Mouse (Mus musculus) cerebellum, postnatal 4 days (tissue): Measurements from ENCODE around the gene Cic.
A peak's percentile ranks its signal among the peaks of the same experiment; 100 is the strongest.
"Not testable (repeated sequence)": the region's sequence is repeated elsewhere in the genome, so short reads cannot be mapped to it uniquely, and the experiment has no call there.

Experiments
- DNase-seq, 2 experiments: peaks; one replicate each; pipeline ENCODE4 v3.0.0; 2022; ENCODE audit warnings: low spot score in 2 of 2, mixed read lengths in 1 of 2

Gene Cic

DNA sequence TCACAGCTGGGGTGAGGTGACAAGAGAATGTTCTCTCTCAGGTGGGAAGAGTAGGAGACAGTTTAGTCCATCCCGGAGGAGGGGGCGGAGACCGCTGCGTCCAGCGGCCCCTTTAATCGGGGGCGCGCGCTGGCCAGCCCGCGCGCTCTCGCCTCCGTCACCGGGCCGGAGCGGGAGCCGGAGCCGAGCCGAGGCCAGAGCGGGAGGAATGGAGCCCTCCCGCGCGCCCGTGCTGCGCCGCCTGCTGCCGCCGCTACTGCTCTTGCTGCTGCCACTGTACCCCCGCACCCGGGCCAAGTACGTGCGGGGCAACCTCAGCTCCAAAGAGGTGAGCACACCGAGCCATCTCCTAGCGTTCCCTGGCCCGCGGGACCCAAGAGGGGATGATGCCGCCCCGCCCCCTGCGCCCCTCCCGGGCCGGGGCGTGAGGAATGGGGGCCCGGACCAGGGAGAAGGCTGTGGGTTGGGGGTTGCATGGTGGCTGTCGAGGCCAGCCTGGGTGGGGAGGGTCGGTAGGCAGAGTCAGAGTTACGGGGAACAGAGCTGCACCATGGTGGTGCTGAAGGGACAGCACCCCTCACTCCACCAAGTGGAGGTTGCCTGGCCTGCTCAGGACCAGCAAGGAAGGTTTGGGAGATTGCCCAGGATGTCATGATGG, 38.6 kb downstream of the Cic start, which contains the start of gene Tmem145:
Gene Tmem145, plus strand, starts transcription at position 151 of the 658 bp plus-strand sequence.
- DNase-seq = peak in 1 of 2 experiments; percentile 74

DNA sequence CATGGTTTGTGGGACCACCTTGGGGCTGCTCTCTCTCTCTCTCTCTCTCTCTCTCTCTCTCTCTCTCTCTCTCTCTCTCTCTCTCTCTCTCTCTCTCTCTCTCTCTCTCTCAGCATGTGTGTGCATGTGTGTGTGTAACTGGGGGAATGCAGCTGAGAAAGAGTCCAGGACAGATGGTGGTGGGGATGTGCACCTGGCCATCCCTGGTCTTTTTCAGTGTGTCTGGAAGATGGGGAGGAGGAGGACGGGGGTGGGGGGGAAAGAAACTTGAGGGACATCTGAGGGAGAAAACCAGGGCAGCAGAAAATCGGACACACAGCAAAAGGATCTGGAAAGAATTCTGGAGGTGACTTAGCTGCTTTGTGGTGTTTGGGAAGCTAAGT, 39.1 kb downstream of the Cic start:
- no peak for DNase-seq

GRCm38 (mm10) chr7:25308702-25309318, 41.3 kb downstream of the Cic start:
- DNase-seq = no peak

DNA sequence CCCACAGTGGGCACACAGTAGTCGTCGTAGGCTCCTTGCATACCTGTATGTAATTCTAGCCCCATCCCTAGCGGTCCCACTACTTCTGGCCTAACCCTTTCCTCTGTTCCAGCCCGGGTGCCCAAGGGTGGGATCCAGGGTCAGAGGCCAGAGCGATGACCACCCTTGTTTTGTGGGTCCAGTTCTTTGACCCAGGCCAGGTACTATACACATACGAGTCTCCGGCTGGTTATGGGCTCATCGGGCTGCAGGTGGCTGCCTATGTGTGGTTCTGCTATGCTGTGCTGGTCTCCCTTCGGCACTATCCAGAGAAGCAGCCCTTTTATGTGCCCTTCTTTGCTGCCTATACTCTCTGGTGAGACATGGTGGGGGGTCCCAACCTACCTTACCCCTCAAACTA, 41.9 kb downstream of the Cic start:
- DNase-seq = no peak

DNA sequence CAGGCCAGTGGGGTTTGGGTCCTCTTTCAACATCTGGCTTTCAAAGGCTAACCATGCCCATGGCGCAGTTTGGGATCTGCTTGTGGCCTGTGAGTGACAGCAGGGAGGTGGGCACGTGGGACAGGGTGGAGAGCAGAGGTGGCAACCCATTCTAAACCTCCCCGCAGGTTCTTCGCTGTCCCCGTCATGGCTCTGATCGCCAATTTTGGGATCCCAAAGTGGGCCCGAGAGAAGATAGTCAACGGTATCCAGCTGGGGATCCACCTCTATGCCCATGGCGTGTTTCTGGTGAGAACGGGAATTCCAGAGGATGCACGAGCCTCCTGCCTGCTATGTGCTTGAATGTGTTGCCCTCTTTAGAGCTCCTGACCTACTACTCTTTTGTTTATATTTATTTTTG, 43.7 kb downstream of the Cic start:
- no peak for DNase-seq

DNA sequence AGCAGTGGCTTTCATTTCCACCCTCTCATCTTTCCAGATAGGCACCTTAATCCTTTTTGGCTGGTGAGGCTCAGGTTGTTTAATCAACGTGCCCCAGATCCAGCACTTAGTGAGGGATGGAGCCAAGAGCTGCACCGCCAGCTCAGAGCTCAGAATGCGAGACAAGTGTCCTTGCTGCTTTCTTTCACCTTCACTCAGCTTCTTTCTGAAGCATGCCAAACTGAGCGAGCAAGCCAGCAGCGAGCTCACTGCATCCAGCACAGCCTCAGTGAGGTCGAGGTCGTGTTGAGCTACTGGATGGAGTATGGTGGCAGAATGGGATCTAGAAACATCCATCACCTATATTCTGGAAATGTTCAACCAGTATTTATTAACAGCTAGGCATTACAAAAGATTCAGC, 45.8 kb downstream of the Cic start:
- no peak for DNase-seq

GRCm38 (mm10) chr7:25314606-25315305, 47.3 kb downstream of the Cic start:
- no peak for DNase-seq

DNA sequence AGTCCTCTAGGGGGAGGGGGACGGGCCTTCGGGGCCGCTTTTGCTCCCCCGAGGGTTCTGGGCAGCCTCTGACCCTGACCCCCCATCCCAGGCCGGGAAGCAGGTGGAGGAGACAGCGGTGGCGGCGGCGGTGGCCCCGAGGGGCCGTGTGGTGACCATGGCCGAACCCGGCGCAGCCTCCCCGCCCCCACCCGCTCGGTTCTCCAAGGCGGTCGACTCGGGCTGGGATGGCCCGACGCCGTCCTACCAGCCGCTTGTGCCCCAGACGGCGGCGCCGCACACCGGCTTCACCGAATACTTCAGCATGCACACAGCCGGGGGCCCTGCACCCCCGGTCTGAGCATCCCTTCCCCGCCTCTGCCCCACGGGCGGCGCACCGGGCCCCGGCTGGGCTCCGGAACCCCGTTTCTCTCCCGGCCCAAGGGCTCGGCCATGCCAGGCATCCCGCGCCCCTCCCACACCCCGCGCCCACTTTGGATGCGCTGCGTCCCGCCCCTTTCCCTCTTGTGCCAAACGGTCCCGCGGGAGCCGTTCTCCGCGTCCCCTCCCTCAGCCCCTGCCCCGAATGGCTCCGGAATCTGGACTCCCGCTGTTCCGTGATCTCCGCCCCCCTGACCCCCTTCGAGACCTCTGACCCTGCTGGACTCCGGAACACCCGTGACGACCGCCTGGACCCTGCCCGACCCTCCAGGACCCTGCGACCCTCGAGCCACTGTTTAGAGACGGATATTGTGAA, 48.0 kb downstream of the Cic start:
- DNase-seq = peak in 1 of 2 experiments; percentile 48

DNA sequence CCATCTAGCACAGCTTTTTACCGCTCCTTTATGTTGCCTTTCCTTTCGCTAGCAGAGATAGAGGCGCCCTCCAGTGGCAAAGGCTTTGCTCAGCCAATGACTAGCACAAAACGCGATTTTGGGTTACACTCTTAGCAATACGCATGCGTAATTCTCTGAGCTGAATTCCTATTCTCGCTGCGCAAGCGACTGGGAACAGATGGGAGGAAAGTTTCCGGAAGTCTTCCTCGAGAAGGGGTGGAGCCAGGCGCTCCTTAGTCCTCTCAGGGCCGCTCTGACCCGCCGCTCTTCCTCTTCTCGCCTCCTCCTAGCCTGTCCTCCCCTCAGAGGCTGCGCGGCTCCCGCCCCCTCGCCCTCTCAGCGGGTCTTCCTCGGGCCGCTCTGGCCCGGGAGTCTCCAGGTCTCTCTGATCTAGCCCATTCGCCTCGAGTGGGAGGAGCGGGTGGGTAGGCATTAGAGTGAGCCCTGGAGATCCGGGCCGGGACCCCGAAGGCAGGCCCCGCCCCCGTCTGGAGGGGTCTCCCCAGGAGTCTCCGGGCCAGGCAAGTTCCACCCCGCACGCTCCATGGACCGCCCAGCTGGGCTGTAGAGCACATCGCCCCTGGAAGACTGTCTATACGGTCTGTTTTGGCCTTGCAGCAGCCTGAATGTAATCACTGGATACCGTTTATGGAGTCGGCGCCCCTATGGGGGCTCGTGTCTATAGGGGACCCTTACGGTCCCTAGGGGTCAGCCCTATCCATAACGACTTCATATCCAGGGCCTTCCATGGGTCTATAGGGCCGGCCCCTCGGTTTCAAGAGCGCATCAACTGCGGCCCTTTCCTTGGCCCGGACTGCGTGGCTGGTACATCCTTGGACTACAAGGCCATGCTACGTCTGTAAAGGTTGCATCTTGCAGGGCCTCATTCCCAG, 49.3 kb downstream of the Cic start, which contains the start of gene Megf8:
Gene Megf8, plus strand, starts transcription at position 633 of the 914 bp plus-strand sequence.
- peak; percentile 91 to 96 for DNase-seq

DNA sequence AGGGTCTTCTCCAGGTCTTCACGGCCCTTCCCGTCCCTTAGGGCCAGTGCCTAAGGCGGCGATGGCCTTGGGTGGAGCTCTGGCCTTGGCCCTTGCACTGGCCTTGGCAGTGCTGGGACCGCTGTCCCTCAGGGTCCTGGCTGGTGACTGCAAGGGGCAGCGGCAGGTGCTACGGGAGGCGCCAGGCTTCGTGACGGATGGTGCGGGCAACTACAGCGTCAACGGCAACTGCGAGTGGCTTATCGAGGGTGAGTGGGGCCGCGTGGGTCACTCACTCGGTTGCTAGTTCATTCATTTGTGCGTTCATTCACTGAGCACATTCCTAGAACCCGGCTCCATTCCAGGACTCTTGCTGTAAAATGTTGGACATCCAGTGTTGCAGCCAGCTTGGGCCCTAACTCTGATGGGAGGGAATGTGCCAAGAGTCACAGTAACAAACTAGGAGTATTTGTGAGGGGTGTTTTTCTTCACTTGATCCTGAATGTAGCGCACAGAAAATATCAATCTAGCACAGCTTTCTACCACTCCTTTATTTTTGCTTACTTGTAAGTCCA, 50.0 kb downstream of the Cic start:
- peak in 1 of 2 experiments; percentile 26 for DNase-seq

GRCm38 (mm10) chr7:25322058-25322484, 54.6 kb downstream of the Cic start:
- no peak for DNase-seq

DNA sequence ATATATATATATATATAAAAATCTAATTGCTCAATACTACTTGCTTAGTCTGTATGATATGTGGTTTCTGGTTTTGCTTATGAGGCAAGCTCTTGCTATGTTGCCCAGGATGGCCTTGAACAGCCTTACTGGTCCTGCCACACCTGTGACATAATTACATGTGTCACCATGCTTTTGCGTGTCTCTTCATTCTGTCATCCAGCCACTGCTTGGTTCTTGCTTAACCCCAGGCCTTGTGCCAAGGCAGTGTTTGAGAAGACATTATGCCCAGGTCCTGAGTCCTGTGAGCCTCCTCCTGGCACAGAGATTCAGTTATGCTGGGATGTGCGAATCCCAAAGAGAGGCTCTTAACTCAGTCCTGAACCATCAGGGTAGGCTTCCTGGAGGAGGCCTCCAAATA, 55.7 kb downstream of the Cic start:
- no peak for DNase-seq

DNA sequence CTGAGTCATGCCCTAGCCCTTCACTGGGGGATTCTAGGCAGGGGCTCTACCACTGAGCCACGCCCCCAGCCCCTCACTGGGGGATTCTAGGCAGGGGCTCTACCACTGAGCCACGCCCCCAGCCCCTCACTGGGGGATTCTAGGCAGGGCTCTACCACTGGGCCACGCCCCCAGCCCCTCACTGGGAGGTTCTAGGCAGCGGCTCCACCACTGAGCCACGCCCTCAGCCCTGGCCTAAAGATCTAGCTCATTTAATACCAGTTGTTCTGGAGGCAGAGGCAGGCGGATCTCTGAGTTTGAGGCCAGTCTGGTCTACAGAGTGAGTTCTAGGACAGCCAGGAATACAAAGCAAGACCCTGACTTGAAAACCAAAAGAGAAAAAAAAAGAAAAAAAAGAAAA, 57.9 kb downstream of the Cic start:
- DNase-seq = not testable (repeated sequence)

DNA sequence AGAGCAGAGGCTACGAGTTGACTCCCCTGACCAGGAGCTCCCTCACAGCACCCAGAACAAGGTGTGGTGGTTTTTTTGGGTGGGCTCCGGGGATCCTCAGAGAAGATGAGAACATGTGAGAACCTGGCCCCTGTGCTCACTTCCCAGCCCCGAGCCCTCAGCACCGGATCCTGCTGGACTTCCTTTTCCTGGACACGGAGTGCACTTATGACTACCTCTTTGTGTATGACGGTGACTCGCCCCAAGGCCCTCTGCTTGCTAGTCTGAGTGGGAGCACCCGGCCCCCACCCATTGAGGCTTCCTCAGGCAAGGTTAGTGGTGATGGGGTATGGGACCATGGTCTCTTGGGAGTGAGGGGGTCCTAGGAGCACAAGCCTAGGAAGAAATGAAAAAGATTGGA, 58.7 kb downstream of the Cic start:
- no peak for DNase-seq

DNA sequence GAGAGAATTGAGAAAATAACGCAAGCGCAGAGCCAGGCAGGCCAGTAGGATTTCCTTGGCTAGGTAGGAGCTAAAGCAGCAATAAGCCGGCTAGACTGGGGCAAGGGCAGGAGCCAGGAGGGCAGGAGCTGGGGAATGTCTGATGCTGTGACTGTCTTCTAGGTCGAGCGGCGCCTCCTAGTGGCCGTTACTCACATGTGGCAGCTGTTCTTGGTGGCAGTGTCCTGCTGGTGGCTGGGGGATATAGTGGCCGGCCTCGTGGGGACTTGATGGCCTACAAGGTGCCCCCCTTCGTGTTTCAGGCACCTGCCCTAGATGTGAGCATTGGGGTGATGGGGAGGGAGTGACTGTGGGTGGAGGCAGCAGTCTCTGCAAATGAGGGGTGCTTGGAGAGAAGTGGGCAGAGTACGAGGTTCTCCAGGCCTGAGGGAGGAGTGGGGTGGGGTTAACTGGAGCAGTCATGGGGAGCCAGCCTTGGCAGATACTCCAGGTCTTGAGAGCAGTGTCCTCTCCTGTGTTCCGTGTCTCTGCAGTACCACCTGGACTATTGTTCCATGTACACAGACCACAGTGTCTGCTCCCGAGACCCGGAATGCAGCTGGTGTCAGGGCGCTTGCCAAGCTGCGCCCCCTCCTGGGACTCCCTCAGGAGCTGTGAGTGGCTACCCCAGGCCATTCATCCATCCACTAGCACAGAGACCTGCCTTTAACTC, 66.2 kb downstream of the Cic start:
- peak in 1 of 2 experiments; percentile 71 for DNase-seq

DNA sequence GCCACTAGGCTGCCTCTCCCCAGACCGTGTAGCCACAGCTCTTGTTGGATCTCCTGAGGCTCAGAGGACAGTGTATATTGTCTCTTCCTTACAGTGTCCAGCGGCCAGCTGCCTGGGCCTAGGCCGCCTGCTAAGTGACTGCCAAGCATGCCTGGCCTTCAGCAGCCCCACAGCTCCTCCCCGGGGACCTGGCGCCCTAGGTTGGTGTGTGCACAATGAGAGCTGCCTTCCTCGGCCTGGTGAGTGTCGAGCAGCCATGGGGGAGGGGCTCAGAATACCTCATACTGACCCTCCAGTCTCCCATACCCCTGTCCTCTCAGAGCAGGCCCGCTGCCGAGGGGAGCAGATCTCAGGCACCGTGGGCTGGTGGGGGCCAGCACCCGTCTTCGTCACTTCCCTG, 67.0 kb downstream of the Cic start:
- no peak for DNase-seq

DNA sequence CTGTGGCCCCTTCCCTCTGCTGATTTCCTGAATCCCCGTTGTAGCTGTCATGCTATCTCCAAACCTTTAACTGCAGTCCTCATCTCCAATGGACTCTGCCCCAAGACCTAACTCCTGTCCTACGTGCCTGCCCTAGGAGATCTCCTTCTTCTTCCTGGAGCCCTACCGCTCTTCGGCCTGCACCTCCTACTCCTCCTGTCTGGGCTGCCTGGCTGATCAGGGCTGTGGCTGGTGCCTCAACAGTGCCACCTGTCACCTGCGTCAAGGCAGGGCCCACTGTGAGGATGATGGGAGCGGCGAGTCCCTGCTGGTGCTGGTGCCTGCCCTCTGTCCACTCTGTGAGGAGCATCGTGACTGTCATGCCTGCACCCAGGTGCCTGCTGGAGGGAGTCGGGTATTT, 71.8 kb downstream of the Cic start:
- no peak for DNase-seq

GRCm38 (mm10) chr7:25341000-25341784, 73.7 kb downstream of the Cic start:
- no peak for DNase-seq
